Mouse (Mus musculus) adipocyte (in vitro differentiated cells): ENCODE results near the gene Sgsh.
A peak's percentile ranks its signal among the peaks of the same experiment; 100 is the strongest.
"Not testable (repeated sequence)": the region's sequence is repeated elsewhere in the genome, so short reads cannot be mapped to it uniquely, and the experiment has no call there.

Experiments used
- DNase-seq: peaks from one replicate; pipeline ENCODE4 v3.0.0-alpha.2; 2016; ENCODE audit warnings: low spot score

The Sgsh gene

DNA sequence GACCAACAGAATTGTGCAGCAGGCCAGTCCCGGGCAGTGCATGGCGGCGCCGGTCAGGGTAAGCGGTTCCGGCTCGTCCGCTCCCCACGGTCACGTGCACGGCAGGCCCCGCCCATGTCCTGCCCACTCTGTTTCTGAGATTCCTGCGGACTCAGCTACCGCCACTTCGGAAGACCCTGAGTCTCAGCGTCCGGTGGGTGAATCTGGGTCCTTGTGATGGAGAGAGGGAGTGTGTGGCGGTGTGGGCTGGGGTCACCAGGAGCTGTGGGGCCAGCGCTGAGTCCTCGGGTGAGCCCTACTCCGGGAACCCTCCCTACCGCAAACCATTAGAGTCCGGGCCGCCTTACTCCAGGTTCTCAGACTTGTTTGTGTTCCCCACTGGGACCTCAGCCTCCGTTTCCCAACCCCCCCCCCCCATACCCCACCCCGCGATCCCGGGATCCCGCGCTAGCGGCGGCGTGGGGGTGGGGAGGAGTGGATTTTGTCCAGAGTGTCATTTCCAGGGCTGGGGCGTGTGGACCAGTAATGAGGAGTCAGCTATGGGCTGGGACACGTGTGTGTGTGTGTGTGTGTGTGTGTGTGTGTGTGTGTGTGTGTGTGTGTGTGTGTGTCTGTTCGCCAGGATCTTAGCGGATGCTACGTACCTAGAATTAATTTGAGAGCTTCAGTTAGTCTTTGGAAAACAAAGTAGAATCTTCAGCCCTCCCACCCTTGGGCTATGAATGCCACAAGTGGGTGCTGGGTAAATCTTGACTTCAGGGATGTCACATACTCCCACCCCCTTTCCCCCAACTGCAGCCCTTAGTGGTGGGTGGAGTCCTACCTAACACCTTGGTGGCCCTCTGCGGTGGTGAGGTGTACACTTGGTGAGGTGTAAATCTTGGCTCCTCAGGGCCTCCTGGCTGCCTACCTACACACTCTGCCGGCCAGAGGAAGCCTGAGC, at the start of gene Sgsh, which contains the start of gene Slc26a11:
TSS of gene Sgsh (minus strand) at position 94 of the 943 bp plus-strand sequence.
TSS of gene Slc26a11 (plus strand) at position 115 of the 943 bp plus-strand sequence.
- peak; percentile 84 for DNase-seq

DNA sequence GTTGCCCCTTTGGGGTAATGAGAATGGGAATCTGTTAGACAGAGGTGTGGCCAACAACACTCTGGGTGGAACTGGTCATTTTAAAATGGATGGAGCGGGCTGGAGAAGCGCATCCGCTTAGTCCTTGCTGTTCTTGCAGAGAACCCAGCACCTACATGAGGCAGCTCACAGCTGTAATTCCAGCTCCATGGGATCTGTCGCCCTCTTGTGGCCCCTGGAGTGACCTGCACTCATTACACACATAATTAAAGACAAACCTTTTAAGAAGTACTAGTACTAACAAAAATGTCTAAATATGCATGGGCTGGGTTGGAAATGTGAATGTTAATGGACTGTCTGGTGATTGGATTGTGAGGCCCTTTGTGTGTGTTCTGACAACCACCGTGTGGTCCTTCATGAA, 49.3 kb upstream of the Sgsh start:
- peak; percentile 55 for DNase-seq

DNA sequence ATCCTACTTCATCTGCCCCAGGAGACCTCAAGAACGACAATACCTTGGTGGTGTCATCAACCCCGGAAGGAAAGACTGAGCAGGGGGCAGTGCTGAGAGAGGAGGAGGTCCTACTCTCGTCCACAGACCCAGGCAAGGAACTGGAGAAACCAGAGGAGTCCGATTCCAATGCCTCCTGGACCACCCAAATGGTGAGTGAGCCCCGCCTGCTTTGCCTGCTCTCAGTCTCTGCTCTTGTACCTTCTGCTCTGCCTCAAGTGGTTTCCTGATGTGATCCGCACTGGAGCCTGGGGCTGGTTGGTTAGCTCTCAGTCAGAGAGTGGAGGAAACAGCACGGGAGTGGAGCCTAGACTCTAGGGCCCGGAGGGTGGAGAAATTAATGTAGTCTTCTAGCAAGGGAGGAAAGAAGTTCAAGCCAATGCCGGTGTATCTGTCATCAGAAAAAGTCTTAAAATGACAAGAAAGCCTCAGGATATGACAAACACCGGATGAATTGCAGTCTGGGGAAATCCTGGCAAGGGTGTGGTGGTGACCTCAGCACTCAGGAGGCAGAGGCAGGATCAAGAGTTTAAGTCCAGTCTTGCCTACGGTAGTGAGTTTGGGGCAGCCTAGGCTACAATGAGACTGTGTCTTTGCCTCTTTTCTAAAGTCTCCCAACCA, 47.3 kb upstream of the Sgsh start:
- DNase-seq, result no peak

DNA sequence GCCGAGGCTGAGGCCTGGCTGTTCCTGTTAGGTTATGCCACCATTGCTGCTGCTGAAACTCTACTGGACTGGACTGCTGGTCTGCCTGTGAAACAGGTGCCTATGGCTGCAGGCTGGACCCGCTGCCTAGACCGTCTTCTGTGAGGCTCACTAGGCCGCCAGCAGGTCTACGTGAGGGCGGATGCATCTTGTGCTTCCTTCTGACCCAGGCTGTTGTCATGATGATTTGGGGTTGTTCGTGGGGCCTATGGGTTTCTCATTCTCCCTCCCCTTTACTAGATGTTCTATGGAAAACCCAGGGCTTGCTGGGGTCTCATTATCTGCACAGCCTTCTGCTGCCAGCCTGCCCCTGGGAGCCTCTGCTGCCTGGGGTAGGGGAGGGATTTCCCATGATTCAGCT, 41.1 kb upstream of the Sgsh start:
- no peak for DNase-seq

DNA sequence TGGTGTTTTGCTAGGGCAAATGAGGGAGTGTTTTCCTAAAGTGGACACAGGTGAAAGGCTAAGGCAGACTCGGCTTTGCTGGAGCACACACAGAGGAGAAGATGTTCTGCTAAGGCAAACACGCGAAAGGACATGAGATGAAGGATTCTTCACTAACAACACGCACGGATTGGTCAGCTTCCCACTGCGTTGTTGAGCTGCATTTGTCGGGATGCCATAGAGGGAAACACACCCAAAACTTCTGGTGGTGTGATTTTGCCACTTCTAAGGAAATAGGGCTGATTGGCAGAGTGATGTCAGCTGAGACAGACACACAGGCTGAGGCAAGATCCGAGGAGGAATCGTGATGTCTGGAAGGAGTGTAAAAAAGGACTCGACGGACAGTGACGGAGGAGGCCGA, 40.6 kb upstream of the Sgsh start:
- no peak for DNase-seq

DNA sequence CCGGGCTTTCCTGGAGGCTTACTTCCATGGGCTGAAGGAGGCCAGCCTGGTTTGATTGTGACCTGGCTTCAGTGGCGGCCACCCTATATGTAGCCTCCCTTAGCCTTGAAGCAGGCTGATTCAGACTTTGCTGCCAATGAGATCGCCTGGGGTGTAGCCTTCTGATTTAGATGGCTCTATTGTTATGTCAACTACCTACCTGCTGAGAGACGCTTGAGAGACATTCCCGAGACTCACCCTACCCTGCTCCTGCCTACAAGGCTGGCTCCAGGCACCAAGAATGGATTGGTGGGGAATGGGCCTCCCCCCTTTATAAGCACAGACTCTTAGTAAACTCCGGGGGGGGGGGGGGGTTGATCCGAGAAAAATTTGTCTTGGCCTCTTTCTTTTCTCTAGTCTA, 40.1 kb upstream of the Sgsh start:
- no peak for DNase-seq

DNA sequence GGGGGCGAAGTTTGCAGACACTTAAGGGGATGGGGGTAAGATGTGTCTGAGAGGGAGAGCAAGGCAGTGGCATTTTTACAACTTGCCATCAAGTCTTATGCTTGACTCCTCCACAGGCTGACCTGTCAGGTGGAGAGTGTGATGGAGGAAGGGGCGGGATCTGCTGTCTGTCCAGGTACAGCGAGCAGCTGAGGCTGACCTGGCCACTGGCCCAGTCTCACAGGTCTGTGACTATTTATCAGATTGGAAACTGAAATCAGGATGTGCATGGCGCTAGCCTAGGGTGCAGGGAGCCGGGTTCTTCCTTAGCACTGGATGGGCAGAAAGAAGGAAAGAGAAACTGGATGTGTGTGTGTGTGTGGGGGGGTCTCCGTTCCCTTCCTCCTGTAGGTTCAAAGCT, 38.9 kb upstream of the Sgsh start:
- no peak for DNase-seq

DNA sequence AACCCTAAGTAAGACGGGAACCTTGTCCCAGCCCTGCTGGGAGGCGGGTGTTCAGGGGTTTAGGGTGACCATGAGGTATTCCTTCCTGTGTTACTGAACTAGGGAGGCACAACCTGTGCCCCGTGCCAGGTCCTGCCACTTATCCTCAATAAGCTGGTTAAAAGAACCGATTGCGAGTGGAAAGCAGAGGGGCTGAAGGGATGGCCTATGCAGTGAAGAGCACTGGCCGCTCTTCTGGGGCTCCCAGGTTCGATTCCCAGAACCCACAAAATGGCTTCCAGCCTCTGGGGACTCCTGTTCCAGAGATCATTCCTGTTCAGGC, 38.1 kb upstream of the Sgsh start:
- no peak for DNase-seq

DNA sequence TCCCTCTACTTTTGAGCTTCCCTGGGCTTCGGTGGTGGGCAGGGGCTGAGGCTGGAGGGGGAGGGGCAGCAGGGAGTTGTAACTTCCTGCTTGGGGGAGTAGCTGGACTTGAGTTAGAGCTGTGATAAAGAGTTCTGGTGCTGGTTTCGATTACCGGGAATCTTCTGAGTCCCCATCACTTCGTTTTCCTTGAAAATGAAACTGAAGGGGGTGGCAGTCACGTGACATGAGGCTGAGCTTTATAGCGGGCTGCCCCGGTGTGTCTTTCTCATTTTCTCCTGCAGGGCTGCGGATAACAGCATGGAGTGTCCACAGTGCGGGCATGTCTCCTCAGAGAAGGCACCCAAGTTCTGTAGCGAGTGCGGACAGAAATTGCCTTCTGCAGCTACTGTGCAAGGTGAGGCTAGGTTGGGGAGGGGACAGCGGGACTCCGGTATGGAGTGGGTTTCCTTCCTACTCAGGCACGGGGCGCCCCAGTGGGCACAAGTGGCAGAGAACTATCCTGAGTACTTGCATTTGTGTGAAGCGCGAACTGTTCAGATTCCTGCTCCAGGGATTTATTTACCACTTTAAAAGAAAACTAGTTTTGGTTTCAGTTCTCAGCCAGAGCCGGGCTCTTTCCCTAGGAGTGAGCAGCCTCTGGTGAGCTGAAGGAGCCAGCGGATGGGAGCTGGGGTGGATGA, 37.6 kb upstream of the Sgsh start, which contains the start of gene Rnf213:
TSS of gene Rnf213 (plus strand) at position 301 of the 683 bp plus-strand sequence.
- peak; percentile 67 for DNase-seq

DNA sequence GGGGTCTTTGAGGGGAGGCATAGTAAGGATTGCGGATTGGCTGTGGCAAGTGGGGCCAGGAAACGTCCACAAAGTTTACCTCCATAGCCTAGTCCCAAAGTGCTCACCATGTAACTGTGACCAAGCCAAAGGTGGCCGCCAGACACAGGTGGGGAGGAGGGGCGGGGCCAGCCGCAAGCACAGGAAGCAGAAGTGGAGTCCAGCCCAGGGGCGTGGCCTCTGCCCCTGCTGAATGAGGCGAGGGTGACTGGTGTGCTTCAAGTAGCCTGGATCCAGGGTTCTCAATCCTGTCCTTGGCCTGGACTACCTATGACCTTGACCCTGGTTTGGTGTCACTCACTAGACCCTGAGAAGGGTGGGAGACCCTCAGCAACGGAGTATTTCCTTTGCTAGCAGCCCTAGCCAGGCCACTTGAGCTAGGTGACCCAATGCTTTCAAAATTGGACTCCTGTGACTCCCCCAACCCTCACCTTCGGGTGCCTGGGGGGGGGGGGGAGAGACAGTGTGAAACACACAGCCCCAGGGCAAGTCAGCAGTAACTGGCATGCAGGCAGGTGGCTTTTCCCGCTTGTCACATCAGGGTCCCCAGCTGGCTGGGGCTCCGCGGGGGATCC, 36.8 kb upstream of the Sgsh start:
- peak; percentile 14 for DNase-seq

DNA sequence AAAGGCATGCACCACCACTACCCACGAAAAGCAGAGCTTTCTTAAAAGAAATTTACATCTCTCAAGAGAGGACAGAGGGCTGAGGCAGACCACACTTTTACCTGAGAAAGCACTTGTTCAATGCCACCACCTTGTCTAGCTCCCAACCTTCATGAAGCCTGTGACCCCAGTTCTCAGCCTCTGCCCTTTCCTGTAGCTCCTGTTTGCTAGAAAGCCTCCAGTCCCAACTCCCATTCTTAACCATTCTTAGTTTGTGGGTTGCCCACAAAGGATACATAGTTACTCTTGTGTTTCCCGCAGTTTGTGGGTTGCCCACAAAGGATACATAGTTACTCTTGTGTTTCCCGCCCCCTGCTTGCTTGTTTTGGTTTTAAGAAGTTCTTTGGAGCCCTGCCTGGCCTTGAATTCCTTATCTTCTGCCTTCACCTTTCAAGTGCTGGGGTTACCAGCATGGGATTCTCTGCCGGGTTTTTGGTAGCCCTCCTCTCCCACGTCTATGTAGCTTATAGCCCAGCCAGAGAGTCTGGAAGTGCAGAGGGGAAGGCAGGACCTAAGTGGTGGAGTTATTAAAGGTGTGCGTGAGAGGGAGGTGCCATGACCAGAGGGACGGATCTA, 36.2 kb upstream of the Sgsh start:
- no peak for DNase-seq

DNA sequence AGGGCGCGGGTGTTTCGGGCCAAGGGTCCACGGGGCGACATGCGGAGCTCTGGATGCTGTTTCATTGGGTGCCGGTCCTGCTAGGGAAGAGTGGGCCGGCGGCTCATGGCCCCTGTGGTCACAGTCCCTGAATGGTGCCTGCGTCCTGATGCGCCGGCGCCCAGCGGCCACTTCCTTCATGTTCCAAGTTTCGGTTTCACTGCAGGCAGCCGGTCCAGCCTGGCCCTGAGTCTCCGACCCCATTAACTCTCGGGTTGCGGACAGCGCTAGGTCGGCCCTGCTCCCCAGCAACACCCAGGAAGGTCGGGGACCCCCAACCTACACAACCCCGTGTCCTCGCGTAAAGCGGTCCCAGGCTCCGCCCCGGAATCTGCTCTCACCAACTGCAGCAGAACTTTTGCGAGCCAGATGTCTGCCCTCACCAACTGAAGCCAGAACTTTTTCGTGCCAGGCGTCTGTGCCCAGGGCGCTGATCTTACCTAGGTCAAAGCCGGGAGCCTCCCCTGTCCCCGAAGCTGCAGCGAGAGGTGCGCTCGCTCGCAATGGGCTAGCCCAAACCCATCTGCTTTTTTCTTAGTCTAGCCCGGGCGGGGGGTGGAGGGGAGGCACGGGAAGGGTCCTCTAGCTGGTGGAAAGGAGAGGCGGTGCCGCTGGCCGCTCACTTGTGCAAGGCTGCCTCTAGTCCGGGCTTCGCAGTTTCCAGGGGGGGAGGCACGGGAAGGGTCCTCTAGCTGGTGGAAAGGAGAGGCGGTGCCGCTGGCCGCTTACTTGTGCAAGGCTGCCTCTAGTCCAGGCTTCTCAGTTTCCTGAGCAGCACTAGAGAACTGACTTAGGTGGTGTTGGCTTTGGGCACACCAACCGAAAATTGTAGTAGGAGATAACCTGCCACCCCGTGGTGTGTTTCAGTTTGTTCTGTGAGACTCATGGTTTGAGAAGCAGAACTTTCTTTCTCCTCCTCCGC, 35.2 kb upstream of the Sgsh start:
- DNase-seq, result peak; percentile 80

DNA sequence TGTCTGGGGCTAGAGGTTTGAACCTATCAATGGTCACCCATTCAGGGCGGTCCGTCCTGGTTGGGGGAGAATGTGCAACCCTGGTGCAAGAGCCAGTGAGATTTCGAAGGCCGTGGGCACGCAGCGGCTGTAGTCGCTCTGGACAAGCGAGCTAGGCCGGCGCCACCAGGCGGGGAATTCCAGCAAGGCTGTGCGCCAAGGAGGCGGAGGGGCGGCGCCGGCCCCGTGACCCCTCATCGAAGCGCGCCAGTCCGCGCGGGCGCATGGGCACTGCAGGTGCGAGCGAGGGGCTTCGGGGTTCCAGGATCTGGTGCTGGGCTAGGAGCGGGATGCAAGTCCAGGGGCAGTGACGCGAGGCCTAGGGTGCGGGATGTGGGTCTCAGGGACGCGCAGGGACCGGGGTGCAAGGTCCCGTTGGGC, 34.5 kb upstream of the Sgsh start:
- DNase-seq, result peak; percentile 85

DNA sequence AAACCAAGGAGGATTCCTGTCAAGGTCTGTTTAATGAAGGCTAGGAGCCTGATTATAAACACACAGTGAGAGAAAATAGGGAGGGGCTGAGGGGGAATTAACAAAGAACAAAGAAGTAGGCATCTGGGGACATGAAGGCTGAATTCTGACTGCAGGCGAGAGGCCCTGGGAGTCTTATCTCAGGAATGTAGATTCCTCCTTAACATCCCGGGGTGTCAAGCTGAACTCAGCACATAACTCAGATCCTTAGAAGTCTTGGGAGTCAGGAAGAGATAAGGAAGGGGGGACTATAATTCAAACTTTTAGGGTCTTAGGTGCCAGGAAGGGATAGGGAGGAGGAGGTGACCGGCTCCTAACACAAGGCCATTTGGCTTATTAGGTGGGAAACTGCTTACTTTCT, 31.9 kb upstream of the Sgsh start:
- not testable (repeated sequence) for DNase-seq

DNA sequence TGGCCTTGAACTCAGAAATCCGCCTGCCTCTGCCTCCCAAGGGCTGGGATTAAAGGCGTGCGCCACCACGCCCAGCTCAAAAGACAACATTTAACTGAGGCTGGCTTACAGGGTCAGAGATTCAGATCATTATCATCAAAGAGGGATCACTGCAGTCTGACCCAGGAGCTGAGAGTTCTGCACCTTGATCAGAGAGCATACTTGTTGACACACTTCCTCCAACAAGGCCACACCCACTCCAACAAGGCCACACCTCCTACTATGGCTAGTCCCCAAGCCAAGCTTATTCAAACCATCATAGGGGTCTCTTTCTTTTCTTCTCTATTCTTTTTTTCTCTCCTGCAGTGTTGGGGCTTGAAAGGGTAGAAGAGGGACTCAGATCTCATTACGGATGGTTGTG, 31.0 kb upstream of the Sgsh start:
- DNase-seq, result no peak

DNA sequence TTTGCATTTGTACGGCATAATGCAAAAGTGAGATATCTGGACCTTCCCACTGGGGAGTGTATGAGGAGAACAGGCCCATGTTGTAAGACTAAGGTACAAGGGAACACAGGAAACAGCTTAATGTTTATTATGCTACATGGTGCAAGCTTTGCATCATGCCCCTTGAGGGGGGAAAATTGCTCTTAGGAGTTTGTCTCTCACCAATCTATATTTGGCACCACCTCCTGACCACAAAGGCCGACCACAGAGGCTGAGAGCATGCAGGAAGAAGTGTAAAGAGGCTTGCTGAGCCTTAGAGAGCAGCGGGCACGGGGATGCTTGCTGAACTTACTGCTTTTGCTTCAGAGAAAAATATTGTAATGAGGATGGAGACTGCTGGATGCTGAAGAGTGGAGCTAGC, 29.6 kb upstream of the Sgsh start:
- DNase-seq, result no peak

DNA sequence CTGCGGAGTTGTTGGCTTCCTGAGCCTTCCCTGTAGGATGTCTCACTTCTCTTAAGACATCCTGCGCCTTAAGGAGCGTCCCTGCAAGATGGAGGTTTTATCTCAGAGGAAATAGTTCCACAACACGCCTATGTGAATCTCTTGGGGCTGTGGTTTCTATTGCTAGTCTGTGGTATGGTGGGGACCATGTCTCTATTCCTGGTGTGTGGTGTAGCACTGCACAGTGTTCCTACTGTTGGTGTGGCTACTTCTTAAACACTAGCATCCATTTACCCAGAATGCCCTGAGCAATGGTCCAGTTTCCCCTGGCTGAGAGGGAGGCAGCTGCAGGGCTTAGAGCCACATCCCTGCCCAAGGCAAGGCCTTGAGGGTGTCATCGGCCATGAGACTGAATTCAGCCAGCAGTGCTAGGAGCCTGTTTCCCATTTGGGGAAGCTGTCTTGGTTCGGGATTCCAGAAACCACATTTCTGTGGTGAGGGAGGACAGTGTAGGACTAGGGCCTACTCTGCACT, 27.1 kb upstream of the Sgsh start:
- DNase-seq, result no peak

DNA sequence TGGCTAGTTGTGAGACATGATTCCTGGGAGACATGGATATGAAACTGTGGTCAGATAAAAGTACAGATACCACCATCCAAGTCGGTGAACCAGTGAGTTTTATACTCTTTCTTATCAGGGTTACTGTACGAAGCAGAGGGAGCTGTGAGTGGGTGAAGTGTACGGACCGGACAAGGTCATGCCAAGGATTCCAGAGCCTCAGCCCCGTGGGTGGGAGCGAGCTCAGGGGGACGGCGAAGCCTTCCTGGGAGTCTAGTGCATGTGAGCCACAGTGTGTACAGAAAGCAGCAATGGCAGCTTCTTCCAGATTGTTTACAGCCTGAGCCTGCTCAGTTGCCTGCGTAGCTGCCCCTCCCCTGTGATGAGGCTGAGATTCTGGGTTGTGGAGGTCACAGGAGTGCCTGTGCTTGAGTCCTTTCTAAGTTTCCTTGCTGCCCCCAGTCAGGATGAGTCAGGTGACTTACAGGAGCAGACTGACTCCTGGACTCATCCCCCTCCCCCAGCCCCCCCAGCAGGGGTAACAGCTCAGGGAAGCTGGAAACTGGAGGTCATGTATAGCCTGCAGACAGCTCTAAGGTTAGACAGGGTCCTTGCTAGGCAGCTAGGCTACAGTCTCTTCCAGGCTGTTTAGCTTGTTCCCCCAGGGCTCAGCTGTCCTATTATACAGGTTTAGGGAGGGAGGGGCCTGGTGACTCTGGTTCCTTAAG, 26.4 kb upstream of the Sgsh start:
- no peak for DNase-seq

DNA sequence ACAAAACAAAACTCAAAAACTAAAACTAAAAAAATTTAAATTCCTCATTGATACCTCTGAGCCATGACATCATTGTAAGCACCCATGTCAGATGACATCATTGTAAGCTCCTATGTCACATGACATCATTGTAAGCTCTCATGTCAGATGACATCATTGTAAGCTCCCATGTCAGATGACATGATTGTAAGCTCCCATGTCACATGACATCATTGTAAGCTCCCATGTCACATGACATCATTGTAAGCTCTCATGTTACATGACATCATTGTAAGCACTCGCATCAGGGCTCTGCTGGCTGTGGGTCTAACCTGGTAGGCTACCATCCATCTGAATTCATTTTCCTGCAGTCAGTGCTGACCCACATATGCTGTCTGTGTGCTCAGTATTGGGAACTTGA, 23.2 kb upstream of the Sgsh start:
- no peak for DNase-seq

DNA sequence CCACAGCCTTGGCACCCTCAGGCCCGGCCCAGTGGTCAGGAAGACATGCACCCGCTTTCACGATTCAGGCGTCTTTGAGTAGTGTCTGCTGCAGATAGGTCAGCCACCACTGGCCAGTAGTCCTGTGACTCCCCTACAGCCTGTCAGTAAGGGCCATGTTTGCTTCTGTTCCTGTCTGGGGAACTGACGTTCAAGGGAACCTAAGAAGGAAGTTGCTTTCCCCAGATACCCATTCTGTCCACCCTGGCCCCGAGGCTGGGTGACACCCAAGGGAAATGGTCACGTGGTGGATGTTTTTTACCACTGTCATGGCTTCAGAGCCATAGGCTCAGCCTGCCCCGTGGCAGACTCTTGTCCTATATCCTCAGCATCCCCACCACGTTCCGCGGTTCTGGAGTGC, 22.0 kb upstream of the Sgsh start:
- no peak for DNase-seq
